ENCODE assay signal across 7 mouse cellular contexts in genomic region chr8:121947047-121947752, GRCm38 (mm10). TPM values are rescaled to one million over a fixed set of nuclear protein-coding genes. Genes with fewer than 3 reads are reported as not detected.
DNase-seq lines count a peak whose midpoint lies in the region; ATAC-seq lines count a peak whose summit lies in the region.

No protein-coding gene starts in this region.

- H3K9ac ChIP-seq in lung, embryonic 15.5 days = peak overlapping the region; percentile 49
- peak overlapping the region; percentile 62 for H3K9ac ChIP-seq in forebrain, embryonic 12.5 days
- peak overlapping the region; percentile 67 for H3K9ac ChIP-seq in limb, embryonic 11.5 days (ENCODE audit: low read length)
- H3K9ac ChIP-seq in stomach, embryonic 14.5 days (replicated peaks; ENCODE audit: low read depth, low read length) = peak overlapping the region; percentile 11; the same call in 1 of the 2 replicates

- no peaks in the 10 kb centered on the region for H3K36me3 ChIP-seq in lung, embryonic 15.5 days
- H3K36me3 ChIP-seq in forebrain, embryonic 12.5 days (replicated peaks) = no peaks in the 10 kb centered on the region
- H3K36me3 ChIP-seq in limb, embryonic 11.5 days (ENCODE audit: control insufficient read depth, insufficient read depth, low read length) = no peaks in the 10 kb centered on the region
- H3K36me3 ChIP-seq in stomach, embryonic 14.5 days (ENCODE audit: control insufficient read depth, insufficient read depth, low read length) = no peaks in the 10 kb centered on the region

- no peak for DNase-seq in lung, postnatal 14 days
- no peak for DNase-seq in limb, embryonic 11.5 days (ENCODE audit: low spot score)
- DNase-seq in layer of hippocampus, postnatal 25 days (ENCODE audit: extremely low spot score in 1 of 2, low spot score in 1 of 2) = no peak

- peaks cover 32% of the 10 kb centered on the region for H3K4me1 ChIP-seq in lung, embryonic 15.5 days
- H3K4me1 ChIP-seq in forebrain, embryonic 12.5 days = peaks cover 41% of the 10 kb centered on the region
- peaks cover 23% of the 10 kb centered on the region for H3K4me1 ChIP-seq in limb, embryonic 11.5 days (ENCODE audit: control insufficient read depth, insufficient read depth, low read length)
- peaks cover 12% of the 10 kb centered on the region for H3K4me1 ChIP-seq in stomach, embryonic 14.5 days (ENCODE audit: control insufficient read depth, insufficient read depth, low read length)

- 31% methylated on average over 19 of the region's 19 CpGs for WGBS in lung, embryonic 15.5 days
- WGBS in forebrain, embryonic 12.5 days = 28% methylated on average over 19 of the region's 19 CpGs
- WGBS in limb, embryonic 11.5 days = 28% methylated on average over 19 of the region's 19 CpGs
- 29% methylated on average over 19 of the region's 19 CpGs for WGBS in stomach, embryonic 14.5 days

- peak overlapping the region; percentile 94 for H3K27ac ChIP-seq in lung, embryonic 15.5 days
- peak overlapping the region; percentile 90 for H3K27ac ChIP-seq in forebrain, embryonic 12.5 days
- H3K27ac ChIP-seq in limb, embryonic 11.5 days (replicated peaks; ENCODE audit: low read depth, low read length) = peak overlapping the region; percentile 88
- H3K27ac ChIP-seq in stomach, embryonic 14.5 days (ENCODE audit: low read length) = peak overlapping the region; percentile 80

- H3K27me3 ChIP-seq in lung, embryonic 15.5 days = no peaks in the 10 kb centered on the region
- H3K27me3 ChIP-seq in forebrain, embryonic 12.5 days = no peaks in the 10 kb centered on the region
- H3K27me3 ChIP-seq in limb, embryonic 11.5 days (ENCODE audit: control insufficient read depth, insufficient read depth, low read length) = no peaks in the 10 kb centered on the region
- no peaks in the 10 kb centered on the region for H3K27me3 ChIP-seq in stomach, embryonic 14.5 days (ENCODE audit: control insufficient read depth, insufficient read depth, low read length)

- H3K4me3 ChIP-seq in lung, embryonic 15.5 days = peak overlapping the region; percentile 40
- H3K4me3 ChIP-seq in forebrain, embryonic 12.5 days (replicated peaks) = peak overlapping the region; percentile 34
- H3K4me3 ChIP-seq in limb, embryonic 11.5 days (ENCODE audit: low read depth, low read length) = peak overlapping the region; percentile 32
- H3K4me3 ChIP-seq in stomach, embryonic 14.5 days (ENCODE audit: low read depth, low read length) = peak overlapping the region; percentile 23

- no peaks in the 10 kb centered on the region for H3K9me3 ChIP-seq in lung, embryonic 15.5 days
- no peaks in the 10 kb centered on the region for H3K9me3 ChIP-seq in forebrain, embryonic 12.5 days
- H3K9me3 ChIP-seq in limb, embryonic 11.5 days (ENCODE audit: control insufficient read depth, low read length) = no peaks in the 10 kb centered on the region
- no peaks in the 10 kb centered on the region for H3K9me3 ChIP-seq in stomach, embryonic 14.5 days (ENCODE audit: control insufficient read depth, low read depth, low read length)

- peak overlapping the region; percentile 77 for H3K4me2 ChIP-seq in lung, embryonic 15.5 days
- peak overlapping the region; percentile 64 for H3K4me2 ChIP-seq in forebrain, embryonic 12.5 days
- H3K4me2 ChIP-seq in limb, embryonic 11.5 days (ENCODE audit: low read depth, severe bottlenecking) = peak overlapping the region; percentile 72
- peak overlapping the region; percentile 49 for H3K4me2 ChIP-seq in stomach, embryonic 14.5 days (replicated peaks; ENCODE audit: low read depth, low read length)

- no peak for ATAC-seq in lung, embryonic 15.5 days (ENCODE audit: borderline replicate concordance, extremely low read depth, low FRiP score, low TSS enrichment)
- no peak for ATAC-seq in forebrain, embryonic 12.5 days (ENCODE audit: low FRiP score)
- no peak for ATAC-seq in limb, embryonic 11.5 days (ENCODE audit: insufficient number of reproducible peaks, low FRiP score, low TSS enrichment, low read depth)
- no peak for ATAC-seq in stomach, embryonic 14.5 days (ENCODE audit: insufficient number of reproducible peaks, insufficient read depth, low FRiP score, low read depth)
- no peak for ATAC-seq in granulocyte monocyte progenitor cell, adult 5-6 weeks (replicated peaks; ENCODE audit: poor library complexity, severe bottlenecking)

RNA-seq across cellular contexts. Expression of gene Banp, which starts 2.4 kb away (rescaled TPM):
- polyA plus RNA-seq in lung, embryonic 15.5 days (2015; fragmentation: Nextera tagmentation; extraction: Ambion mirVana) = 40.2 and 50.4 TPM in 2 replicates
- polyA plus RNA-seq in forebrain, embryonic 12.5 days (2016; fragmentation: Nextera tagmentation; extraction: Ambion mirVana) = 49.1 and 65.9 TPM in 2 replicates
- 57.9 and 58.1 TPM in 2 replicates for polyA plus RNA-seq in limb, embryonic 11.5 days (2014; fragmentation: Nextera tagmentation; extraction: Ambion mirVana)
- polyA plus RNA-seq in stomach, embryonic 14.5 days (2014; fragmentation: Nextera tagmentation; extraction: Ambion mirVana) = 33.8 and 42.4 TPM in 2 replicates
- total RNA-seq in layer of hippocampus, postnatal 25 days (2021) = 10 to 100 TPM; 39.4 to 41.7 TPM
- total RNA-seq in granulocyte monocyte progenitor cell, adult 5-6 weeks (2014; fragmentation: Nextera tagmentation) = 12.9 and 16.4 TPM in 2 replicates
- 19.3 and 31.1 TPM in 2 replicates for total RNA-seq in granulocyte monocyte progenitor cell, adult 5-6 weeks (2017)

RNA-seq across cellular contexts. Expression of gene Car5a, which starts 2.5 kb away (rescaled TPM):
- not detected in 2 replicates for polyA plus RNA-seq in lung, embryonic 15.5 days (2015; fragmentation: Nextera tagmentation; extraction: Ambion mirVana)
- polyA plus RNA-seq in forebrain, embryonic 12.5 days (2016; fragmentation: Nextera tagmentation; extraction: Ambion mirVana) = 0.31 TPM in 1 of 2 replicates, not detected in the other
- polyA plus RNA-seq in limb, embryonic 11.5 days (2014; fragmentation: Nextera tagmentation; extraction: Ambion mirVana) = not detected in 2 replicates
- polyA plus RNA-seq in stomach, embryonic 14.5 days (2014; fragmentation: Nextera tagmentation; extraction: Ambion mirVana) = not detected in 2 replicates
- not detected for total RNA-seq in layer of hippocampus, postnatal 25 days (2021)
- total RNA-seq in granulocyte monocyte progenitor cell, adult 5-6 weeks (2014; fragmentation: Nextera tagmentation) = not detected in 2 replicates
- total RNA-seq in granulocyte monocyte progenitor cell, adult 5-6 weeks (2017) = not detected in 2 replicates

RNA-seq across cellular contexts. Expression of gene Slc7a5, which starts 39.7 kb away (rescaled TPM):
- polyA plus RNA-seq in lung, embryonic 15.5 days (2015; fragmentation: Nextera tagmentation; extraction: Ambion mirVana) = 14.8 and 15.5 TPM in 2 replicates
- 34.7 and 37.6 TPM in 2 replicates for polyA plus RNA-seq in forebrain, embryonic 12.5 days (2016; fragmentation: Nextera tagmentation; extraction: Ambion mirVana)
- polyA plus RNA-seq in limb, embryonic 11.5 days (2014; fragmentation: Nextera tagmentation; extraction: Ambion mirVana) = 15.2 and 17.0 TPM in 2 replicates
- polyA plus RNA-seq in stomach, embryonic 14.5 days (2014; fragmentation: Nextera tagmentation; extraction: Ambion mirVana) = 17.1 and 19.7 TPM in 2 replicates
- 10 to 100 TPM; 66.6 to 75.5 TPM for total RNA-seq in layer of hippocampus, postnatal 25 days (2021)
- total RNA-seq in granulocyte monocyte progenitor cell, adult 5-6 weeks (2014; fragmentation: Nextera tagmentation) = 63.5 and 63.6 TPM in 2 replicates
- total RNA-seq in granulocyte monocyte progenitor cell, adult 5-6 weeks (2017) = 22.8 and 29.4 TPM in 2 replicates

Comparison
In these comparisons a context has a peak if more than half of its experiments do, and no peak if none do; other contexts are left out.
1. H3K9ac ChIP-seq: peak in every context shown above with its lines; median percentile 67 in limb, embryonic 11.5 days; 62 in forebrain, embryonic 12.5 days; 49 in lung, embryonic 15.5 days; 11 in stomach, embryonic 14.5 days.